Mouse (Mus musculus): ENCODE measurements around the gene Cirbp.

The Cirbp gene

DNA sequence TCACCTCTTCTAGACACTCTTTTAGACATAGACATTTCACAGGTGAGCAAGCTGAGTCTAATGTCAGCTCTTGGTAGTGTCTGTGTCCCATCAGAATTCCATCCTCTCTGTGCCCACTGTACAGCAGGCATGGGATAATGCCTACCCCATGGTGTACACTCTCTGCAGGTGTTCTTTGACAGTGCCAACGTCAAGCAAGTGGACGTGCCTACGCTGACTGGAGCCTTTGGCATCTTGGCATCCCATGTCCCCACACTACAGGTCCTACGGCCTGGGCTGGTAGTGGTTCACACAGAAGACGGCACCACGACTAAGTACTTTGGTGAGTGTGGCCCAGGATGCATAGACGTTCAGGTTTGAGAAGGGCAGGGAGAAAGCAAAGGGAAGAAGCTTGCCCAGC is 22.1 kb upstream of the Cirbp start:
- no peak for DNase-seq (ENCODE audit: low read depth, low spot score)
- Histone ChIP-seq H3K27me3 (ENCODE audit: control insufficient read depth, insufficient read depth, low read length, poor library complexity, severe bottlenecking) (no peaks in the 10 kb centered on the region), H3K36me3 (ENCODE audit: control insufficient read depth, insufficient read depth, low read length, poor library complexity, severe bottlenecking) (peaks cover 3% of the 10 kb centered on the region)

DNA sequence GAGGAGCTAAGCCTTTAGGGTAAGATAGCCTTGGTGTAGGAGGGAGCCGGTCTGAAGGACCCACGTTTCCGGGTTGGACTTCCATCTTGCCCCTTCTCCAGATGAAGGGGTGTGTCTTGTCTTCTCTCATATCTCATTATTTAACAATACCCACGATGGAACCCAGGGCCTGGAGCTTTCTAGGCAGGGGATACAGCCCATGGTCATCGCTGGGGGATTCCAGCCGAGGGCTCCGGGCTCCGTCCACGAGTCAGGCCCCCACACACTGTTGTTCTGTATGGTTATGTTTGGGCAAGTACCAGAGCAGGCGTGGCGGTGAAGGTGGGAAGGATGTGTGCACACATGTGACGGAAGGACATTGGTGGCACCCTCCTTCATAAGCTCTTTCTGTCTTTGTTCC is 21.6 kb upstream of the Cirbp start:
- peaks cover 3% of the 10 kb centered on the region for H3K36me3 ChIP-seq (ENCODE audit: control insufficient read depth, insufficient read depth, low read length, poor library complexity, severe bottlenecking)
- no peaks in the 10 kb centered on the region for H3K27me3 ChIP-seq (ENCODE audit: control insufficient read depth, insufficient read depth, low read length, poor library complexity, severe bottlenecking)
- DNase-seq (ENCODE audit: low read depth, low spot score): no peak

DNA sequence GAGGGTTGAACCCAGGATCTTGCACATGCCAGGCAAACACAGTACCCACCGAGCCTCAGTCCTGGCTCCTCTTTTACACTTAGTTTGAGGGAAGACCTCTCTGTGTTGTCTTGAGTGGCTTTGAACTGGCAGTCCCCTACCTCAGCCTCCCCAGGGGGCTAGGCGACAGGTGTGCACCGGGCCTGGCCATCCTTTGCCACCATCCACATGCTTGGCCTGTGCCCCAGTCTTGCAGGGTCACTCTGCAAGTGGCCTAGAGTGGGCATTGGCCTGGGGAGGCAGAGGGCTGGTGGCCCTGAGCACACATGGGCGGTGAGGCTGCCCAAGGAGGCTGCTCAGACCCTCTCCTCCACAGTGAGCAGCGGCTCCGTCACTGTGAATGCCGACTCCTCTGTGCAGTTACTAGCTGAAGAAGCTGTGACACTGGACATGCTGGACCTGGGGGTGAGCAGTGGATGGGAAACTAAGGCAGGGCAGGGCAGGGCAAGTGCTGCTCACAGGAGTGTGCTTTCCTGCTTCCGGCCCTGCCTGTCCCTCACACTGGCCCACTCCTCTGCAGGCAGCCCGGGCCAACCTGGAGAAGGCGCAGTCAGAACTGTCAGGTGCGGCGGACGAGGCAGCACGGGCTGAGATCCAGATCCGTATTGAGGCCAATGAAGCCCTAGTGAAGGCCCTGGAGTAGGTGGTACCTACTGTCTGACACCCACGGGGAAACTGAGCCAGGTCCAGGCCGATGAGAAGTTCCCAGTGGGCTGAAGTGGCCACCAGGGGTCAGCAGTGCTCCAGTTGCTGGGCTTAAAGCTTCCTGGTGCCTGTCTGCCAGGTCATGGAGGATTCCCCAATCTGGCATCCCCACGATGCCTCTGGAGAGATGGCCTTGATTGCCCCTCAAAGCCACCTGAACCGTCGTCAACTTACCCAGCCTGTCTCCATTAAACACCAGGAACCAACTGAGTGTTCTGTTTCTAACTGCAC is 20.6 kb upstream of the Cirbp start:
- H3K36me3 ChIP-seq (ENCODE audit: control insufficient read depth, insufficient read depth, low read length, poor library complexity, severe bottlenecking): peaks cover 3% of the 10 kb centered on the region
- H3K27me3 ChIP-seq (ENCODE audit: control insufficient read depth, insufficient read depth, low read length, poor library complexity, severe bottlenecking): no peaks in the 10 kb centered on the region
- peak; percentile 84 for DNase-seq (ENCODE audit: low read depth, low spot score)

DNA sequence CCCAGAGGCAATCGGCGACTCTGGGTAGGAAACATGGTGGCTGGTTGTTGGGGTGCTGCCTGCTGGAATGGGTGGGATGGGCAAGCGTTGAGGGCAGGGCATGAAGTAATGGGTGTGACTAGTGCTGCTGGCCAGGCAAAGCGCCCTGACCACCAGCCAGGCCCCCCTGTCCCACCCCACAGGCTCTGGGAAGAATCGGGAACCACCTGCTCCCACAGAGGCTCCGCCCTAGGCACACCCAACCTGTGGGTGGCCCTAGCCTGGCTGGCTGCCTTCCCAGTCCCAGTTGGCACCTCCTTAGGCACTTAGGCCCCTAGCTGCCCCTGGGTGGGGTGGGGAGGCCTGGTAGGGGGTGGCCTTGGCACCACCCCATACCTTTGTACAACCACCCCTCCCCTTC is 19.9 kb upstream of the Cirbp start:
- no peak for DNase-seq (ENCODE audit: low read depth, low spot score)
- H3K36me3 ChIP-seq (ENCODE audit: control insufficient read depth, insufficient read depth, low read length, poor library complexity, severe bottlenecking): peaks cover 3% of the 10 kb centered on the region
- H3K27me3 ChIP-seq (ENCODE audit: control insufficient read depth, insufficient read depth, low read length, poor library complexity, severe bottlenecking): no peaks in the 10 kb centered on the region

DNA sequence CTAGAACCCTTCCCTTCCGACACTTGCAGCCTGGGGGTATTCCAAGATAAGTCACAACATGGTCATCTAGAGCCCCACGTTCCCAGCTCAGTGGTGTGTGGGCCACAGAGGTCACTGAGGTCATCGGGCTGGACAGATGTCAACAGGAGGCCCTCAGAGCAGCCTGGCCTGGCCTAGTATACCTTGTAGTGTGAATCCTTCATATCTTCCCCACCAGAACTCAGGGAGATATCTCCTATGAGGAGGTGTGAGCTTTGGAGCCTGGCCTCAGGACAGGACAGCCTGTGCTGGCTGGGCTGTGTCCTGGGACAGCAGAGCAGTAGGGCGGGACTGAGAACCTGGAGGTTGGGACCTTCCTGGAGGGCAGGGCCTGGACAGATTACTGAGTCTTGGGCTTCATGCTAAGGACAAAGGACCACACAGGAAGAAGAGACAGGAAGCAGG is 19.2 kb upstream of the Cirbp start:
- Histone ChIP-seq H3K27me3 (ENCODE audit: control insufficient read depth, insufficient read depth, low read length, poor library complexity, severe bottlenecking) (no peaks in the 10 kb centered on the region), H3K36me3 (ENCODE audit: control insufficient read depth, insufficient read depth, low read length, poor library complexity, severe bottlenecking) (peaks cover 5% of the 10 kb centered on the region)
- no peak for DNase-seq (ENCODE audit: low read depth, low spot score)

DNA sequence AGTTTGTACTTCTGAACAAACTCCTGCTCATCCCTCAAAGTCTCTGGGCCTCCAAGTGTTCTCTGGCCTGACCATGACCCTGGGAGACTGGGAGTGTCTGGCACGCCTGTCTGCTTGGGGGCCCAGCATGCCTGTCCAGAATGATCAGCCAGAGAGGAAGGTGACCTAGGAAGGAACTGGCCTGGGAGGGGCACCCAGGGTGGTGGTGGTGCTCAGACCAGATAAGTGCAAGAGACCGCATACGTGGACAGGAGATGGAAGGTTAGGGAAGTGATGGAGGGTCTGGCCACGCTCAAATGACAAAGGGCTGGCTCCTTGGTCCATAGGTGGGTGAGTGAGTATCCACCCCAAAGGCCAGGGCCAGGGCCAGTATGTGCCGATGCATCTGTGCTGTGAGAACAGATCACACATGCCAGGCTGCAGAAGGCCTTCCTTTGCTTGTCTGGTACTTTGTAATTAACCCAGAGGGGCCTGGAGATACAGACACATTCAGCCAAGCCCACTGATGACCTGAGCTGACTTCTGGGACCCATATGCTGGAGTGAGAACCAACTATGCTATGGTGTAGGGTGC is 18.6 kb upstream of the Cirbp start:
- H3K27me3 ChIP-seq (ENCODE audit: control insufficient read depth, insufficient read depth, low read length, poor library complexity, severe bottlenecking): no peaks in the 10 kb centered on the region
- DNase-seq (ENCODE audit: low read depth, low spot score): no peak
- peaks cover 5% of the 10 kb centered on the region for H3K36me3 ChIP-seq (ENCODE audit: control insufficient read depth, insufficient read depth, low read length, poor library complexity, severe bottlenecking)

DNA sequence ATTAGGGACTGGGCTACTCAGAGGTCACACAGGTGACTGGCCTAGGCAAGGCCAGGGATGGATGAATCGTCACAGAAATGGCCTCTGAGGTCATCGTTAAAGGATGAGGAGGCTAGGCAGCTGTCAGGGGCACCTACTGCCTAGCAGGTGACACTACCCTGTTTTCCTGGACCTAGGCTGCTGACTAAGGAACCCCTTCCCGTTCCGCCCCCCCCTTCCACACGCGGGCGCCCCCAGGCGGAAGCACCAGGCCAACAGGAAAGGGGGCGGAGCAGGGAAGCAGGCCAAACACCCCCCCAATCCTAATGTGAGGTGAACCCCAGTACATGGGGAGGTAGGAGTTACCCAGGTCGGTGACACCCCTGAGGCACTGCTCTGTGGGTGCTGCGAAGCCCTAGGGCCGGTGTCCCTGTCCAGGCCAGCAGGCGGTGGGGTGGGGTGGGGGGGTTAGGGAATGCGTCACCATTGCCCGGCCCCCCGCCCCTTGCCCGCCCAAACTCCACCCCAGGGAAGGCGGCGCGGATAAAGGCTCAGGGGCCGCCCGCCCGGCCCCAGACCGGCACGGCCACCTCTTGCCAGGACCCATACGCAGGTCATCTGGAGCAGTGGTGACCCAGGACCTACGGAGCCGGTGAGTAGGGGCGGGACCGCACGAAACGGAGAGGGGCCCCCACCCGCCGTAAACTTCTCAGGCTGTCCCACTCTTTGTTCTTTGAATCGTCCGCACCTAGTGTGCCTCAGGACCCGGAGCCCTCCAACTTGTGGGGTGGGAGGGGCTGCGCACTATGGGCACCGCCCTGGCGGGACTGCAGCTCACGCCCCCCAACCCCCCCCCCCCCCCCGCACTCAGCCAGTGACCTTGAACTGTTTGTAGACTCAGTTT is 17.8 kb upstream of the Cirbp start, which contains the start of gene Midn:
Gene Midn, plus strand, starts transcription at position 554 of the 883 bp plus-strand sequence.
- Histone ChIP-seq H3K36me3 (ENCODE audit: control insufficient read depth, insufficient read depth, low read length, poor library complexity, severe bottlenecking) (peaks cover 6% of the 10 kb centered on the region), H3K27me3 (ENCODE audit: control insufficient read depth, insufficient read depth, low read length, poor library complexity, severe bottlenecking) (no peaks in the 10 kb centered on the region)
- DNase-seq (ENCODE audit: low read depth, low spot score): peak; percentile 65

DNA sequence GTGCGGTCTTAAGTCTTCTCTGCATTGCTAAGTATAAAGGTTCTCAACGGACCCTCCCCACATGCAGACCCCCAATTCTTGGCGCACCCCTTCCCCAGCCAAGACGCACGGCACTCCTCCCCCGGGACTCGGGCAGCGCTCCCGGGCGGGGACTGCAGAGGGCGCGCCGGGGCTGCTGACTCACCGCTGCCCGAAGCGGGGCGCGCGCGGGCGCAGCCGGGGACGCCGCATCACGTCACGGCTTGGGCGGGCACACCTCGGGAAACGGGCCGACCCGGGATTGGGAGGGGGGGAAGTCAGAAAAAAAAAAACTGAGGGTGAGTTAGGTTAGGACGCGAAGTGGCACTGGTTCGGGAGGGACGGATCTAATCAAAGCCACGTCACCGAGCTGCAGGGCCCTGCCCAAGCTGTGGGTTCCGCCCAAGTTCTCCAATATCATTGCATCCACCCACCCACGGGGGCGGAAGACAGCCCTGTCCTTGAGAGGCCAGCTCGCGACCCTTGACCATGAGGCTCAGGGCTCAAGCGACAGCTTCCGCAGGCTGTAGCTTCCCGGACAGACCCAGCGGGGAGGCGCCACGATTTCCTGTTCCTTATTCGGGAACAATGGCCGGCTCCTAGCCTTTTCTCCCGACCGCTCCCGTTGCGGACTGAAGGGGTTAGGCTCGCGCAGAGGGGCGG is 17.0 kb upstream of the Cirbp start:
- DNase-seq (ENCODE audit: low read depth, low spot score): peak; percentile 92
- Histone ChIP-seq H3K27me3 (ENCODE audit: control insufficient read depth, insufficient read depth, low read length, poor library complexity, severe bottlenecking) (no peaks in the 10 kb centered on the region), H3K36me3 (ENCODE audit: control insufficient read depth, insufficient read depth, low read length, poor library complexity, severe bottlenecking) (peaks cover 11% of the 10 kb centered on the region)

DNA sequence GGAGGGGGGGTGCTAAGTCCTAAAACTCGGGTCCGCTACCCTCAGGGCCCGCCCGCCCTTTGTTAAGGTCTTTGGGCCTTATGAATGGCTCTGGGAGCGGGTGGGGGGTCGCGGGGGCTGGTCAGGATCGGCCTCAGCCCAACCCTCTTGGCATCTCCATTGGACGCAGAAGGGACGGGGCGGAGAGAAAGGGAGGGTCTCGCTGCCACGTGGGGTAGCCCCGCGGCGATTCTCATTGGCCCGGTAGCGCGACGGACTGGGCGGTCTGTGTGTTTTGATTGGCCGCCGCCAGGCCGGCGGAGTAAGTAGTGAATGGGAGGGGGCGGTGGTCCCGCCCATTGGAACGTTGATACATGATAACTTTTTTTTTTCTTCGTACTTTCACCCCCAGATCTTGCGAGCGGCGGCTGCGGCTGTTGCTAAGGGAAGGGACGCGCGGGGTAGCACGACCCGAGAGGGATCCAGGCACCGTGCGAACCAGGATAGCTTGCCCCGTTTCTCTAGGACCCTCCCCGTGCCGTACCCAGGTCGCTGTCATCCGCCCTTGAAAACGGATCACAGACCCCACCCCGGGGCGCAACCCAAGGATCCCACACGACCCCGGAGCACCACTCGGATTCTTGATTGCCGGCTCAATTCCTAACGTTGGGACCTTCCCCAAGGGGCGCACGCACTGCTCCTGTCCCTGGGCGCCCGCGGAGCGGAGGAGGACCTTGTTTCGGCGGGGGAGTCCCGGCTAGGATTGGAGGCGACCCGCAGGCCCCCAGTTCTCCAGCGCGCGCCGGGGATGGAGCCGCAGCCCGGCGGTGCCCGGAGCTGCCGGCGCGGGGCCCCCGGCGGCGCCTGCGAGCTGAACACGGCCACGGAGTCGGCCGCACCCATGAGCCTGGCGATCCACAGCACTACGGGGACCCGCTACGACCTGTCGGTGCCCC is 16.2 kb upstream of the Cirbp start:
- peak; percentile 98 for DNase-seq (ENCODE audit: low read depth, low spot score)
- H3K36me3 ChIP-seq (ENCODE audit: control insufficient read depth, insufficient read depth, low read length, poor library complexity, severe bottlenecking): peaks cover 17% of the 10 kb centered on the region
- H3K27me3 ChIP-seq (ENCODE audit: control insufficient read depth, insufficient read depth, low read length, poor library complexity, severe bottlenecking): no peaks in the 10 kb centered on the region

DNA sequence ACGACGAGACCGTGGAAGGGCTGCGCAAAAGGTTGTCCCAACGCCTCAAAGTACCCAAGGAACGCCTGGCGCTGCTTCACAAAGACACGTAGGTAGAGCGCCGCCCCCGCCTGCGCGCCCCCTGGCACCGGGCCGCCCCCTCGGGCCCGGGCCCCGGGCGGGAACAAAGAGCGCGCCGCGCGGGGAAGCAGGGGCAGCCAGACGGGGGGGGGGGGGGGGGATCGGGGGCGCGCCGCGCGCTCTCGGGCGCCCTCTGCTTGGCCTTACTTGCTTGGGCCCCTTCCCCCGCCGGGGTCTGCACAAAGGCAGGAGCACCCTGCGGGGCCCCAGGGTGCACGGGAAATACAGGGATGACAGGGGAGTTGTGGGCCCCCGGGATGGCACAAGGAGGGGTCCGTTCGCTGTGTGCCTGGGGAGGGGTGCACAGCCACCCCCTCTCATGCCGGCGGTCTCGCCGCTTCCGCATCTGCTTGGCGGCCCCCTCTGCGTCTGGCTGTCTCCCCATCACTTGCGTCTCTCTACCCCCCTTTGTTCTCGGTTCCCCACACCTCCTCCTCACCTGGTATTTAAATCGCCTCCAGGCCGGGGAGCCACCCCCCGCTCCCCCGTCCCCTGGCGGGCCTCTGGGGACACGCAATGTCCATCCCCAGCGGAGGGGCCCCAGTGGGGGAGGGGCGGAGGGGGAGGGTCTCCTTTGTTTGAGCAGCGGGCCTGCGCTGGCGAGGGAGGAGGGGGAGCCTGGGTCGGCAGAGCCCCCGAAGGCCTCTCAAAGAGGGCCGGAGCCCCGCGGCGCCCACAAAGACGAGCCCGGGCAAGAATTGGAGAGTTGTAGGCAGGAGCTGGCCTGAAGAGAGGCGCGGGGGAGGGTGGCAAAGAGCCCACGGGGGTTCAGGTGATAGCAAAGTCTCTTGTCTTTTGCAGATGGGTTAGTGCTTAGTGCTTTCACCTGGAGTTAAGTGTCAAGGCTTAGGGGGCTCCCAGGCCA is 15.3 kb upstream of the Cirbp start:
- peak; percentile 86 for DNase-seq (ENCODE audit: low read depth, low spot score)
- H3K27me3 ChIP-seq (ENCODE audit: control insufficient read depth, insufficient read depth, low read length, poor library complexity, severe bottlenecking): no peaks in the 10 kb centered on the region
- peaks cover 19% of the 10 kb centered on the region for H3K36me3 ChIP-seq (ENCODE audit: control insufficient read depth, insufficient read depth, low read length, poor library complexity, severe bottlenecking)

DNA sequence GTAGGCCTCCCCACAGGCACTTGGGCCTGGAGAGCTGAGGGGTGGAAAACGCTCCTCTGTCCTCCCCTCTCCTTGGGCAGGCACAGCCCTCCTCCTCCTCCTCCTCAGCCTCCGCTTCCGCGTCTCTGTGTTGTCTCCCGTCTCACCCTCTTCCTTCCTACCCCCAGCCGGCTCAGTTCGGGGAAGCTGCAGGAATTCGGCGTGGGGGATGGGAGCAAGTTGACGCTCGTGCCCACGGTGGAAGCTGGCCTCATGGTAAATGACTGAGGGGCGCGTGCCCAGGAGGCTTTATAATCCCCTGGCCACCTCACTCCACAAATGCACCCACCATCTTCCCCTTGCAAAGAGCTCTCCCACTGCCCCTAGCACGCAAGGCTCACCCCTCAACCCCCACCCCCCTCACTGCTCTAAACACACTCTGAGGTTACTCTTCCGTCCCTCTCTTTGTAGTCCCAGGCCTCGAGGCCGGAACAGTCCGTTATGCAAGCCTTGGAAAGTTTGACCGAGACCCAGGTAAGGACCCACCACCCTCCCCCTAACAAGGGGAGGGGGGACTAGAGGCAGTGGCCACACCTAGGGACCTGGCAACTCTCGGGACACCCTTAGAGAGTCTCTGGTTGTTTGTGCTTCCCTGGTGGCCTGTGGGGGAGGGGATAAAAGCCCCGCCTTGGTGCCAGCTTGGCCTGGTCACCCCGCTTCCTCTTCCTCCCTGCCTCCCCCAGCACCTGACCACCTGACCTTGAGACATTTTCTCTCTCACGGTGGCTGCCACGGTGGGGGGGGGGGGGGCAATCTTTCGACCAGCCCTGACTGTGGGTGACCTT is 14.4 kb upstream of the Cirbp start:
- Histone ChIP-seq H3K36me3 (ENCODE audit: control insufficient read depth, insufficient read depth, low read length, poor library complexity, severe bottlenecking) (peaks cover 26% of the 10 kb centered on the region), H3K27me3 (ENCODE audit: control insufficient read depth, insufficient read depth, low read length, poor library complexity, severe bottlenecking) (no peaks in the 10 kb centered on the region)
- DNase-seq (ENCODE audit: low read depth, low spot score): peak; percentile 63
